Mouse (Mus musculus) MEL (cell line): ENCODE measurements around the gene Ncf2. TPM values are rescaled to one million over a fixed set of nuclear protein-coding genes. Genes with fewer than 3 reads are reported as not detected.

Experiments
- DNase-seq: peaks from one replicate; pipeline ENCODE4 v3.0.0; 2011; ENCODE audit warnings: low read depth, low spot score
- H3K27ac ChIP-seq: 2 replicates; pipeline ENCODE4 v1.5.1; 2012; ENCODE audit warnings: low read depth, mild to moderate bottlenecking, control low read depth, low read length, moderate library complexity; ENCODE audit not compliant: control insufficient read depth
- H3K27me3 ChIP-seq, 2 experiments: fragments of 150-350 bp in 1 of 2; sonication (generic) in 1 of 2; 2 replicates each; pipeline ENCODE4 v1.6.1; 2012; ENCODE audit warnings: low read length in 2 of 2, mild to moderate bottlenecking in 2 of 2, improper control_type of control experiment in 1 of 2, moderate library complexity in 1 of 2; ENCODE audit not compliant: insufficient read depth in 2 of 2, control insufficient read depth in 1 of 2
- H3K36me3 ChIP-seq, 2 experiments: 2 replicates each; pipeline ENCODE4 v1.6.1; 2012 to 2014; ENCODE audit warnings: low read length in 2 of 2, improper control_type of control experiment in 1 of 2, inconsistent platforms in 1 of 2, mild to moderate bottlenecking in 1 of 2; ENCODE audit not compliant: insufficient read depth in 2 of 2, control insufficient read depth in 1 of 2
- H3K4me1 ChIP-seq, 2 experiments: fragments of 150-350 bp in 1 of 2; sonication (generic) in 1 of 2; 2 replicates each; pipeline ENCODE4 v1.6.1; 2012; ENCODE audit warnings: low read length in 2 of 2, improper control_type of control experiment in 1 of 2, mild to moderate bottlenecking in 1 of 2; ENCODE audit not compliant: insufficient read depth in 2 of 2, control insufficient read depth in 1 of 2
- H3K4me3 ChIP-seq, 2 experiments: fragments of 150-350 bp in 1 of 2; sonication (generic) in 1 of 2; 2 replicates each; pipeline ENCODE4 v1.5.1; 2012; ENCODE audit warnings: low read depth in 2 of 2, low read length in 2 of 2, mild to moderate bottlenecking in 2 of 2, moderate library complexity in 2 of 2, control low read depth in 1 of 2, improper control_type of control experiment in 1 of 2; ENCODE audit not compliant: control insufficient read depth in 1 of 2, insufficient read depth in 1 of 2
- H3K79me2 ChIP-seq: 2 replicates; pipeline ENCODE4 v1.6.1; 2012; ENCODE audit warnings: mild to moderate bottlenecking, low read length, moderate library complexity; ENCODE audit not compliant: control insufficient read depth, poor library complexity, insufficient read depth
- H3K9ac ChIP-seq: 2 replicates; pipeline ENCODE4 v1.6.1; 2012; ENCODE audit warnings: low read depth, mild to moderate bottlenecking, control low read depth, low read length, moderate library complexity; ENCODE audit not compliant: control insufficient read depth, poor library complexity, severe bottlenecking
- H3K9me3 ChIP-seq: fragments of 150-350 bp; sonication (generic); replicated peaks from 2 replicates; pipeline ENCODE4 v1.6.1; 2012; ENCODE audit warnings: mild to moderate bottlenecking, low read length, improper control_type of control experiment, moderate library complexity; ENCODE audit not compliant: insufficient read depth
- BHLHE40 ChIP-seq: IDR thresholded peaks from 2 replicates; pipeline ENCODE4 v1.6.1; 2012; ENCODE audit warnings: low read depth, mild to moderate bottlenecking, inconsistent platforms, low read length, improper control_type of control experiment, borderline replicate concordance
- CHD1 ChIP-seq: IDR thresholded peaks from 2 replicates; pipeline ENCODE4 v1.6.1; 2012; ENCODE audit warnings: low read depth, mild to moderate bottlenecking, inconsistent platforms, low read length, improper control_type of control experiment
- CHD2 ChIP-seq: IDR thresholded peaks from 2 replicates; pipeline ENCODE4 v1.6.1; 2011; ENCODE audit warnings: low read length, improper control_type of control experiment
- E2F4 ChIP-seq: IDR thresholded peaks from 2 replicates; pipeline ENCODE4 v1.6.1; 2011; ENCODE audit warnings: low read depth, low read length, improper control_type of control experiment, borderline replicate concordance
- ETS1 ChIP-seq: IDR thresholded peaks from 2 replicates; pipeline ENCODE4 v1.6.1; 2012; ENCODE audit warnings: low read depth, mild to moderate bottlenecking, inconsistent platforms, low read length, improper control_type of control experiment, moderate library complexity
- GABPA ChIP-seq: IDR thresholded peaks from 2 replicates; pipeline ENCODE4 v1.6.1; 2012; ENCODE audit warnings: low read depth, mild to moderate bottlenecking, inconsistent platforms, low read length, improper control_type of control experiment, moderate library complexity
- GATA1 ChIP-seq: IDR thresholded peaks from 2 replicates; pipeline ENCODE4 v1.6.1; 2011; ENCODE audit warnings: low read depth, low read length, improper control_type of control experiment
- HCFC1 ChIP-seq: IDR thresholded peaks from 2 replicates; pipeline ENCODE4 v1.6.1; 2012; ENCODE audit warnings: low read depth, mild to moderate bottlenecking, inconsistent platforms, low read length, improper control_type of control experiment, moderate library complexity
- JUND ChIP-seq: IDR thresholded peaks from 2 replicates; pipeline ENCODE4 v1.6.1; 2011; ENCODE audit warnings: low read depth, mild to moderate bottlenecking, improper control_type of control experiment, low read length
- KAT2A ChIP-seq: conservative IDR thresholded peaks from 2 replicates; pipeline ENCODE4 v1.6.1; 2012; ENCODE audit warnings: low read depth, low read length, improper control_type of control experiment, inconsistent platforms
- MAFK ChIP-seq: IDR thresholded peaks from 2 replicates; pipeline ENCODE4 v1.6.1; 2011; ENCODE audit warnings: low read depth, mild to moderate bottlenecking, low read length, improper control_type of control experiment, borderline replicate concordance
- MAX ChIP-seq: IDR thresholded peaks from 2 replicates; pipeline ENCODE4 v1.6.1; 2011; ENCODE audit warnings: low read length, improper control_type of control experiment
- MAZ ChIP-seq: IDR thresholded peaks from 2 replicates; pipeline ENCODE4 v1.6.1; 2012; ENCODE audit warnings: low read depth, mild to moderate bottlenecking, inconsistent platforms, low read length, improper control_type of control experiment
- MEF2A ChIP-seq: IDR thresholded peaks from 2 replicates; pipeline ENCODE4 v1.6.1; 2014; ENCODE audit warnings: low read depth, mild to moderate bottlenecking, inconsistent platforms, low read length, improper control_type of control experiment; ENCODE audit not compliant: poor library complexity, insufficient replicate concordance, severe bottlenecking; ENCODE audit errors: extremely low read depth
- MXI1 ChIP-seq: IDR thresholded peaks from 2 replicates; pipeline ENCODE4 v1.6.1; 2011; ENCODE audit warnings: mild to moderate bottlenecking, low read depth, low read length, improper control_type of control experiment
- MYB ChIP-seq: IDR thresholded peaks from 2 replicates; pipeline ENCODE4 v1.6.1; 2011; ENCODE audit warnings: mild to moderate bottlenecking, low read depth, low read length, improper control_type of control experiment
- MYC ChIP-seq: IDR thresholded peaks from 2 replicates; pipeline ENCODE4 v1.6.1; 2011; ENCODE audit warnings: low read depth, mild to moderate bottlenecking, low read length, improper control_type of control experiment, moderate library complexity
- POLR2A ChIP-seq, 2 experiments: IDR thresholded peaks; 2 replicates each; pipeline ENCODE4 v1.6.1; 2011 to 2012; ENCODE audit warnings: low read length in 2 of 2, mild to moderate bottlenecking in 2 of 2, control low read depth in 1 of 2, improper control_type of control experiment in 1 of 2, low read depth in 1 of 2, moderate library complexity in 1 of 2; ENCODE audit not compliant: control insufficient read depth in 1 of 2, insufficient read depth in 1 of 2, poor library complexity in 1 of 2
- POLR2AphosphoS5 ChIP-seq: IDR thresholded peaks from 2 replicates; pipeline ENCODE4 v1.6.1; 2012; ENCODE audit warnings: low read depth, borderline replicate concordance, mild to moderate bottlenecking, inconsistent platforms, low read length, moderate library complexity, mixed read lengths
- RAD21 ChIP-seq: IDR thresholded peaks from 2 replicates; pipeline ENCODE4 v1.6.1; 2011; ENCODE audit warnings: mild to moderate bottlenecking, low read depth, low read length, improper control_type of control experiment
- RCOR1 ChIP-seq: IDR thresholded peaks from 2 replicates; pipeline ENCODE4 v1.6.1; 2012; ENCODE audit warnings: low read depth, mild to moderate bottlenecking, inconsistent platforms, low read length, improper control_type of control experiment
- SMC3 ChIP-seq: IDR thresholded peaks from 2 replicates; pipeline ENCODE4 v1.6.1; 2011; ENCODE audit warnings: low read depth, low read length, improper control_type of control experiment
- TAL1 ChIP-seq: IDR thresholded peaks from 2 replicates; pipeline ENCODE4 v1.6.1; 2012; ENCODE audit warnings: mild to moderate bottlenecking, inconsistent platforms, low read length, moderate library complexity, mixed read lengths
- TCF12 ChIP-seq: IDR thresholded peaks from 2 replicates; pipeline ENCODE4 v1.6.1; 2014; ENCODE audit warnings: low read depth, mild to moderate bottlenecking, inconsistent platforms, low read length, improper control_type of control experiment, moderate library complexity
- UBTF ChIP-seq: IDR thresholded peaks from 2 replicates; pipeline ENCODE4 v1.6.1; 2012; ENCODE audit warnings: low read depth, mild to moderate bottlenecking, inconsistent platforms, low read length, improper control_type of control experiment, moderate library complexity, borderline replicate concordance; ENCODE audit not compliant: insufficient read depth
- USF2 ChIP-seq, 2 experiments: IDR thresholded peaks; 2 replicates each; pipeline ENCODE4 v1.6.1; 2011 to 2012; ENCODE audit warnings: improper control_type of control experiment in 2 of 2, low read length in 2 of 2, borderline replicate concordance in 1 of 2, inconsistent platforms in 1 of 2, low read depth in 1 of 2, mild to moderate bottlenecking in 1 of 2; ENCODE audit not compliant: insufficient read depth in 1 of 2
- ZC3H11A ChIP-seq: IDR thresholded peaks from 2 replicates; pipeline ENCODE4 v1.6.1; 2012; ENCODE audit warnings: low read depth, mild to moderate bottlenecking, inconsistent platforms, low read length, improper control_type of control experiment
- ZKSCAN1 ChIP-seq: IDR thresholded peaks from 2 replicates; pipeline ENCODE4 v1.6.1; 2012; ENCODE audit warnings: low read depth, mild to moderate bottlenecking, inconsistent platforms, low read length, improper control_type of control experiment, moderate library complexity
- ZMIZ1 ChIP-seq: IDR thresholded peaks from 2 replicates; pipeline ENCODE4 v1.6.1; 2012; ENCODE audit warnings: low read depth, mild to moderate bottlenecking, inconsistent platforms, low read length, improper control_type of control experiment, moderate library complexity
- polyA plus RNA-seq, 2 experiments: library from polyadenylated mRNA; stranded (reverse) in 1 of 2; unstranded in 1 of 2; fragments of >175 nt in 1 of 2; fragments of >200 nt in 1 of 2; gene quantifications; 2 replicates each; pipeline versions ENCODE4 v1.2.1 to v1.2.4; 2012; ENCODE audit warnings: low replicate concordance in 2 of 2, low read depth in 1 of 2; ENCODE audit not compliant: insufficient read length in 2 of 2, insufficient read depth in 1 of 2, missing spikeins in 1 of 2
- total RNA-seq: library from RNA; depleted of rRNA; stranded (reverse); fragments of 300-350 nt; gene quantifications from 2 replicates; pipeline ENCODE4 v1.2.3, GENCODE M21; 2012

Gene Ncf2
- total and polyA plus RNA-seq, 3 experiments = 41.8 to 49.2 TPM; not detected in 1

DNA sequence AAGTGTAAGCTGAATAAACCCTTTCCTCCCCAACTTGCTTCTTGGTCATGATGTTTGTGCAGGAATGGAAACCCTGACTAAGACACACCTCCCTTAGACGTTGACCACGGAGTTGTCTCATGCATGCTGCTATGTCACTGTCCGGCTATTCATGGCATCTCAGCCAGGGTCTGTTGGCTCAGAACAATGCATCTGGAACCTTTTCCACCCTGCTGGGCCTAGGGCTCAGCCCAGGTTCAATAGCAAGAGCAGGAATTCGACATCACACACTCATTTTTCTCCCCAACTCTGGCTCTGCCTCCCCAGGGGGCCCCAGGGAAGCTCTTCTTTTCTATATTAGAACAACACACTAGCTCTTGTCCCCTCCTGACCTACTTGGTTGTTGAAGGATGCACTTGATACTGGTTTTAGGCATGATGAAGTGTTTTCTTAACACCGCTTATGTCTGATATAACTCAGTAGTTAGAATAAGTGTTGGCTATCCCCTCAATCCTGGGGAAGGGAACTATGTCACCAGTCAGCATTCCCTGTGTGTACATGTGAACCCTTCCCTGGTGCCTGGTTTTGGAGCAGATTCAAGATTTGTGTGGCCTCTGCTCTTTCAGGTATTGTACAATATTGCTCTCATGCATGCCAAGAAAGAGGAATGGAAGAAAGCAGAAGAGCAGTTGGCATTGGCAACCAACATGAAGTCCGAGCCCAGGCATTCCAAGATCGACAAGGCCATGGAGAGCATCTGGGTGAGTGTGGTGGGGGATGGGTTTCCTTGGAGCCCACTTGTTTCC, 21.1 kb downstream of the Ncf2 start:
- Histone ChIP-seq H3K4me3 (no peak overlapping the region), H3K36me3 (peaks cover 0 to 5% of the 10 kb centered on the region in 2 experiments; a peak in 2 of 4 replicates), H3K27ac (no peak overlapping the region), H3K79me2 (no peaks in the 10 kb centered on the region), H3K4me1 (no peaks in the 10 kb centered on the region), H3K9me3 (no peaks in the 10 kb centered on the region), H3K9ac (no peak overlapping the region), H3K27me3 (no peaks in the 10 kb centered on the region)
- DNase-seq = no peak
- TF ChIP-seq MYB = no peak
- no peak for TF ChIP-seq POLR2AphosphoS5
- TF ChIP-seq RCOR1 = no peak
- TF ChIP-seq E2F4 = no peak
- no peak for TF ChIP-seq RAD21
- TF ChIP-seq SMC3 = no peak
- no peak for TF ChIP-seq MYC
- no peak for TF ChIP-seq ETS1
- TF ChIP-seq ZMIZ1 = no peak
- no peak for TF ChIP-seq ZC3H11A
- TF ChIP-seq CHD1 = no peak
- TF ChIP-seq MEF2A = no peak
- TF ChIP-seq JUND = no peak
- TF ChIP-seq TAL1 = no peak
- TF ChIP-seq USF2 (IDR thresholded peaks at IDR 0.05; ENCODE audit: borderline replicate concordance in 1 of 2, insufficient read depth in 1 of 2, low read depth in 1 of 2, low read length in 2 of 2) = no peak
- no peak for TF ChIP-seq BHLHE40
- no peak for TF ChIP-seq UBTF
- no peak for TF ChIP-seq KAT2A

DNA sequence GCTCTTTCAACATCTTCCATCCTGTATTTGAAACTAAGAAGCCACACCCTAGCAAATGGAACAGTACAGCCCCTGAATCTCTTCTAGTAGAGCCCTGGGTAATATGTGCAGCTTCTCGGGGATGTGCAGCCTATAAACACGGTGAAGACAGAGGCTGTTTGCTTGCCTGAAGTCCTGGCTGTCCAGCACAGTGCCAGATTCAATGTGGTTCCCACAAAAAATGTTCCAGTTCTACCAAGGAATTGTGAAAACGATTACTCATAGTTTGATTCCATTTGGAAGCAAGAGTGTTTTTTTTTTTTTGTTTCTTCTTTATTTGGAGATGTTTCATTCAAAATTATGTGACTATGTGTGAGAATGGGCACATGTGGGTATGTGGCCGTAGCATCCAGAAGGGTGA, 21.8 kb downstream of the Ncf2 start:
- Histone ChIP-seq H3K4me3 (no peak overlapping the region), H3K4me1 (no peaks in the 10 kb centered on the region), H3K27me3 (no peaks in the 10 kb centered on the region), H3K9me3 (no peaks in the 10 kb centered on the region), H3K79me2 (no peaks in the 10 kb centered on the region), H3K36me3 (peaks cover 0 to 5% of the 10 kb centered on the region in 2 experiments; a peak in 2 of 4 replicates), H3K27ac (no peak overlapping the region), H3K9ac (no peak overlapping the region)
- no peak for TF ChIP-seq POLR2A (IDR thresholded peaks at IDR 0.05; ENCODE audit: control insufficient read depth in 1 of 2, insufficient read depth in 1 of 2, low read depth in 1 of 2, low read length in 2 of 2, poor library complexity in 1 of 2)
- TF ChIP-seq RAD21 = no peak
- no peak for TF ChIP-seq MEF2A
- no peak for TF ChIP-seq MYB
- TF ChIP-seq HCFC1 = no peak
- TF ChIP-seq CHD2 = no peak
- TF ChIP-seq UBTF = no peak
- no peak for TF ChIP-seq MXI1
- no peak for TF ChIP-seq MAX
- no peak for TF ChIP-seq MAFK
- no peak for TF ChIP-seq GATA1
- no peak for TF ChIP-seq ZKSCAN1
- no peak for TF ChIP-seq MAZ
- TF ChIP-seq TCF12 = no peak
- no peak for TF ChIP-seq GABPA
- no peak for DNase-seq
